Mouse (Mus musculus) neural tube, embryonic 13.5 days (tissue): ENCODE results near the gene Mroh3. TPM values are rescaled to one million over a fixed set of nuclear protein-coding genes. Genes with fewer than 3 reads are reported as not detected.
A peak's percentile ranks its signal among the peaks of the same experiment; 100 is the strongest.

Experiments
- ATAC-seq: fragments of 200-750 bp; cut with Nextera tagmentation; 2 replicates; pipeline ENCODE4 v1.8.0; 2017; ENCODE audit warnings: low read depth, mild to moderate bottlenecking, moderate TSS enrichment, moderate library complexity
- H3K27ac ChIP-seq: fragments of 300-500 bp; sonication (generic); replicated peaks from 2 replicates; pipeline ENCODE4 v1.5.1; 2015; ENCODE audit warnings: moderate library complexity, mild to moderate bottlenecking, inconsistent platforms
- H3K27me3 ChIP-seq: fragments of 300-500 bp; sonication (generic); 2 replicates; pipeline ENCODE4 v1.6.1; 2015; ENCODE audit warnings: mild to moderate bottlenecking, inconsistent platforms
- H3K36me3 ChIP-seq: fragments of 300-500 bp; sonication (generic); 2 replicates; pipeline ENCODE4 v1.6.1; 2015; ENCODE audit warnings: mild to moderate bottlenecking, inconsistent platforms
- H3K4me1 ChIP-seq: fragments of 300-500 bp; sonication (generic); replicated peaks from 2 replicates; pipeline ENCODE4 v1.6.1; 2015; ENCODE audit warnings: inconsistent platforms
- H3K4me2 ChIP-seq: fragments of 300-500 bp; sonication (generic); 2 replicates; pipeline ENCODE4 v1.6.1; 2015; ENCODE audit warnings: inconsistent platforms, mild to moderate bottlenecking, moderate library complexity
- H3K4me3 ChIP-seq: fragments of 300-500 bp; sonication (generic); 2 replicates; pipeline ENCODE4 v1.5.1; 2015; ENCODE audit warnings: mild to moderate bottlenecking, inconsistent platforms
- H3K9ac ChIP-seq: fragments of 300-500 bp; sonication (generic); 2 replicates; pipeline ENCODE4 v1.6.1; 2015; ENCODE audit warnings: moderate library complexity, mild to moderate bottlenecking, inconsistent platforms
- H3K9me3 ChIP-seq: fragments of 300-500 bp; sonication (generic); 2 replicates; pipeline ENCODE4 v1.6.1; 2016; ENCODE audit warnings: inconsistent platforms
- WGBS: fragments of 180-500 bp; shearing (Covaris S2); methylation state at CpG from one replicate; pipeline ENCODE4 v1.1.7; 2015; 5-methylcytosine and 5-hydroxymethylcytosine counted together
- polyA plus RNA-seq: library from polyadenylated mRNA; unstranded; fragments of >200 nt; fragmentation: Nextera tagmentation; extraction: Ambion mirVana; gene quantifications from 2 replicates; pipeline ENCODE4 v1.2.1, GENCODE M21; 2015

The Mroh3 gene
- polyA plus RNA-seq, 1 experiment from 2014 or later: not detected

DNA sequence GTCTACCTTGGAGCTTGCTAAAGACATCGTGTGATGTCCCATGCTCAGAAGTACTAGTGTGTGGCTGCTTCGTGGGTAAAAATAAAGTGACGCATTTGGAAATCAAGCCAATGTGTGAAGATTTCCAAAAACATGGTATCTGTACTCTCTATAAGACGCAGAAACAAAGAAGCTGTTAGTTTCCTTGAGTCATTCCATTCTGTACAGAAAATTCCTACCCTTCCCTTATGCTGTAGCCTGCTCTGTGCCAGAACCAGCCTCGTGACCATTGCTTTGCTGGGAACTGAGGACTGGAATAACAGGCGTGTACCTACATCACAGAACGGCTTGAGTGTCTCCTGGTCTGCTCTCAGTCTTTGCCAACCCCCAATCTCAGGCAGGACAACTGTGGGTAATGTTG is 29.2 kb upstream of the Mroh3 start:
- WGBS: 92% methylated on average over 7 of the region's 7 CpGs
- Histone ChIP-seq H3K4me3 (no peak overlapping the region), H3K27me3 (no peaks in the 10 kb centered on the region), H3K4me1 (no peaks in the 10 kb centered on the region), H3K27ac (no peak overlapping the region), H3K9ac (no peak overlapping the region), H3K4me2 (no peak overlapping the region), H3K9me3 (no peaks in the 10 kb centered on the region; the same call in 1 of the 2 replicates), H3K36me3 (no peaks in the 10 kb centered on the region)
- no peak for ATAC-seq

DNA sequence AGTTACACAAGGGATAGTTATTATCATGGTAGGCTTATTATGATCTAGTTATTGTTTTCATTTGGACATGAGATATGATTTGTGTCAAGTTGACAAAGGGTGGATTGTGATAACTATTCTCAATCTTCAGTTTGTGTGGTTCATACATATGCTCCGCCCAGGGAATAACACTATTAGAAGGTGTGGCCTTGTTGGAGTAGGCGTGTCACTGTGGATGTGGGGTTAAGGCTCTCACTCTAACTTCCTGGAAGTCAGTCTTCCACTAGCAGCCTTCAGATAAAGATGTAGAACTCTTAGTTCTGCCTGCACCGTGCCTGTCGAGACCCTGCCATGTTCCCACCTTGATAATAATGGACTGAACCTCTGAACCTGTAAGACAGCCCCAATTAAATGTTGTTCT is 25.9 kb upstream of the Mroh3 start:
- H3K9me3 ChIP-seq: no peaks in the 10 kb centered on the region
- H3K9ac ChIP-seq: no peak overlapping the region
- H3K4me1 ChIP-seq: peaks cover 14% of the 10 kb centered on the region
- no peak for ATAC-seq
- H3K4me3 ChIP-seq: no peak overlapping the region
- no peak overlapping the region for H3K4me2 ChIP-seq
- H3K27me3 ChIP-seq: peaks cover 10% of the 10 kb centered on the region
- WGBS: 87% methylated on average over 4 of the region's 4 CpGs
- H3K36me3 ChIP-seq: no peaks in the 10 kb centered on the region
- no peak overlapping the region for H3K27ac ChIP-seq

DNA sequence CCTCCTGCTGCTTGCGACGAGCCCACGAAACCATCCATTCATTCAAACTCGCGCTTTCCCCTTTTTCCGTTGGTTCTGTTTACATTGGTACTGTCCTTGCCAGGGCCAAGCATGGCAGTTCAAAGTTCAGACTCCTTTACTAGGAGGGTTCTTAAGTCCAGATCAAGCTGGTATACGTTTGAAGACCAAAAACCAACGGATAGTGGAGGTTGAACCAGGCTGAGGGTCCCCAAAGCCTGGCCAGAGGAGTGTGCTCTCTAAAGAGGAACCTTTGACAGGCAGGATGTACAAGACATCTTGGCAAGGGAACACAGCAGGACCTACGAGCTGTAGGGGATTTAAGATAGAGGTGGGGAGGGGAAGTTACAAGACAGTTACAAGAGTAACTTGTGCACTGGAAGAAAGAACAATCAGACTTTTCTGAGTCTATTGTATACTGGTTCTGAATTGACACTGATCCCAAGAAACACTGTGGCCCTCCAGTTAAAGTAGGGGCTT is 22.0 kb upstream of the Mroh3 start:
- Histone ChIP-seq H3K4me1 (peaks cover 52% of the 10 kb centered on the region), H3K4me3 (peak overlapping the region; percentile 53), H3K9ac (peak overlapping the region; percentile 73), H3K9me3 (no peaks in the 10 kb centered on the region), H3K27ac (0 out of 2 replicates have a peak overlapping the region, but pooled peaks have one; percentile 14), H3K27me3 (peaks cover 10% of the 10 kb centered on the region), H3K4me2 (peak overlapping the region; percentile 77), H3K36me3 (no peaks in the 10 kb centered on the region)
- ATAC-seq: peak; percentile 7; the same call in 1 of the 2 replicates
- WGBS: 2% methylated on average over 9 of the region's 9 CpGs

DNA sequence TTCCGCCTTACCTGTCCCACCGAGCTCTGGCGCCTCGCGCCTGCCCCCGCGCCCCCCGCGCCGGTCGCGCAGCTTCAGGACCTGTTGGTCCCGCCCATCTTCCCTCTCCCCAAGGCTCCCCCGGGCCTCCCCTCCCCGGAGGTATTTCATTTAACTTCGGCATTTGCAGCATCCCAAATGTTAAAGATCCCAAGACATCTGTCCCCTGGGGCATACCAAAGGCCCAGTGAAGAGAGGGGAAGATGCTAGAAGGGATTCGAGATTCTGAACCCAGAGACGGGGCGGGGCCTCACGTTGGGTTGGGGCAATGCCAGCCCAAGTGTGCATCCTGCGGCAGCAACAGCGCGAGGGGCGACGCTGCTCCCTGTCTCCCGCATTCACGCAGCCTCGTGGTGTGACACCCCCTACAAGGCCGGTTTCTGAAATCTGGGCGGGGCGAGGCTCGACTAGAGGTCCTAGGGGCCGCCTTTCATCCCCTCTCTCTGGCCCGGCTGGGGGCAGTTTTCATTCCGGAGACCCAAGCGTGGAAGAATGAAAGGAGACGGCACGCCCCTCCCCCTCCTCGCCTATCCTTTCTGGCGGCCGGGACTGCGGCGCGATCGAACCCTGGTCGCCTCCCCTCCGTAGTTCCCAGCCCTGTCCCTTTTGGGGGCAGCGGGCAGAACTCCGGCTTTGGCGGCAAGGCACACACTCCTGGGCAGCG is 21.4 kb upstream of the Mroh3 start, which contains the start of gene Inava:
Inava (minus strand) TSS at position 373 of the 703 bp plus-strand sequence.
- H3K4me2 ChIP-seq: peak within 1 kb of the TSS; percentile 77
- ATAC-seq: peak; percentile 83
- no peaks in the 10 kb centered on the region for H3K9me3 ChIP-seq
- peaks cover 10% of the 10 kb centered on the region for H3K27me3 ChIP-seq
- peaks cover 58% of the 10 kb centered on the region for H3K4me1 ChIP-seq
- H3K36me3 ChIP-seq: no peaks in the 10 kb centered on the region
- H3K4me3 ChIP-seq: peak within 1 kb of the TSS; percentile 53
- 1% methylated on average over 50 of the region's 51 CpGs for WGBS
- H3K9ac ChIP-seq: peak within 1 kb of the TSS; percentile 73
- 0 out of 2 replicates have a peak within 1 kb of the TSS, but pooled peaks have one; percentile 14 for H3K27ac ChIP-seq

DNA sequence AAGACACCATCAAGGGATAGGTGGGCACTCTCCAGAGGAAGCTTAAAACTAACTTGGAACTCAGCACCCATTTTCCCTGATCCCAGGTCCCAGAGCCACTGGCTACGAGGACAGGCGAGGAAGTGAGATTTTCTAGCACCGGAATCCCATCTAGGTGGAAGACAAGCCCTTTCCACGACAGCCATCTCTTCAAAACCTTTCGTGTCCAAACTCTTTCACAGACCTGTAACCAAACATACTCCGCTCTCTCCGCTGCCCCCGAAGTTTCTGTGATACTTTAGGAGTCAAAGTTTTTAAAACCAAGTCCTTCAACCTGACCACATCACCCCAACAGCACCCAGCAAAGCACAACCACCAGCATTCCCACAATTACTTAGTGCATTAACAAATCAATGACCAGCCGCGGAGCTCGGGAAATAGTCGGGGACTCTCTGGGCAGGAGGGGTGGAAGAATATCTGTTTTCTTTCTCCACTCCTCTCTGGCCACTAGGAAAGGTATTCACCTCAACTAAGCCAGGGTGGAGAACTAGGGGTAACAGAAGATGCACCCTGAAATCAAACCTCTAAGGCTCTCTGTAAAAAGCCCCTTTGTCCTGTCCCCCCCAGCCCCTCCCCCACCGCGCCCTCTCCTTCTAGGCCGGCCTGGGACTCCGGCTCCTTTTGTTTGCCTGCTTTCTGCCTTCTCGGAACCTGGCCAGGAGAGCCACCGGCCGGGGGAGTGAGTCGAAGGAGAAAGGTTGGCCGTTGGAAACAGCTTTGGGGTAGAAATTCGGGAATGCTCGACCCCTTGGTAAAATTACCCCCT is 20.6 kb upstream of the Mroh3 start:
- no peaks in the 10 kb centered on the region for H3K36me3 ChIP-seq
- peak overlapping the region; percentile 53 for H3K4me3 ChIP-seq
- peaks cover 10% of the 10 kb centered on the region for H3K27me3 ChIP-seq
- H3K9me3 ChIP-seq: no peaks in the 10 kb centered on the region
- H3K4me1 ChIP-seq: peaks cover 67% of the 10 kb centered on the region
- no peak overlapping the region for H3K27ac ChIP-seq
- peak overlapping the region; percentile 73 for H3K9ac ChIP-seq
- under 1% methylated on average over 23 of the region's 23 CpGs for WGBS
- ATAC-seq: no peak; the same call in 1 of the 2 replicates
- H3K4me2 ChIP-seq: peak overlapping the region; percentile 77

DNA sequence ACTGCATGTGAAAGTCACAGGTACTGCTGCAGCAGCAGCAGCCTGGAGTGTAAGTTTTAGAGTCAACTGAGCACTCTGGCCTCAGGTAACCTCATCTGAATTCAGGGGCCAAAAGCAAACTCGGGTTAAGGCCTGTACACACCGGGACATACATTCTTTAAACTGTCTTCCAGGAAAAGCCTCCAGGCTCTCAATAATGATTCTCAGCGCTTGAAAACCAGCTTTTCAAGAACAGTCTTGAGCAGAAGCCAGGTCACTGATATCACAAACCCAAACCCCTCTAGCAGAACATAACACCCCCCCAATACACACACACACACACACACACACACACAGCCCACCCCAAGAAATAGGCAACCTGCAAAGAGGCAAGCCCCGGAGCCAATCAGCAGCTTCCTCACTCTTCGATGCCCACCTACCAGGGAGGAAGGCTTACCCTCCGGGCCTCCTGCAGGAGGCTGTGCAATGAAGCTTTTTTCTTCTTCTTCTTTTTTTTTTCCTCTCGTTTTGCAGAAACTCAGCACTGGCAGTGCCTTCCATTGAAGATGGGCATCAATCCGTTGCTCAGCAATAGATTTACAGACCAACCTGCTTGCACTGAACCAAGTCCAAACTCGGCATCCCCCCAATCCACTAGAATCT is 19.8 kb upstream of the Mroh3 start:
- Histone ChIP-seq H3K4me1 (peaks cover 75% of the 10 kb centered on the region), H3K4me3 (peak overlapping the region; percentile 53), H3K27ac (no peak overlapping the region), H3K36me3 (no peaks in the 10 kb centered on the region), H3K27me3 (peaks cover 10% of the 10 kb centered on the region), H3K9ac (0 out of 2 replicates have a peak overlapping the region, but pooled peaks have one; percentile 22), H3K9me3 (no peaks in the 10 kb centered on the region), H3K4me2 (peak overlapping the region; percentile 77)
- WGBS: 2% methylated on average over 9 of the region's 9 CpGs
- ATAC-seq: no peak

DNA sequence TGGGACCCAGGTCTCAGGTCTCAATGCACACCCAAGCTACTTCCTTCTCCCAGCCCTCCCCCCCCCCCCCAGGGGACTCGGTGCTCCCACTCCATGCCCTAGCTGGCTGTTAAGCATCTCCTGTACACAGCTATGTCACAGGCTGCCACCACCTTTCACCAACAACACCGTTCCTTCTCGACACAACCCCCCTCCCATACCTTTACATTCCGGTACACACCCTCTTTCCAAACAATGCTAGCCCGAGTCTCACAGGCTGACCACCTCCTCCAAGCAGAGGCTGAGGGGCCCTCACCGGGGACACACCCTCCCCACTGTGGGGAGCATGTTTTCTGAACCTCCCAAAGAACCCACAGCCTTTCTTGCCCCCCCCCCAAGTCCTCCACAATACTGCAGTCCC is 19.0 kb upstream of the Mroh3 start:
- Histone ChIP-seq H3K9ac (peak overlapping the region; percentile 41), H3K36me3 (no peaks in the 10 kb centered on the region), H3K4me2 (peak overlapping the region; percentile 77), H3K27me3 (peaks cover 10% of the 10 kb centered on the region), H3K27ac (no peak overlapping the region), H3K4me1 (peaks cover 77% of the 10 kb centered on the region), H3K9me3 (no peaks in the 10 kb centered on the region), H3K4me3 (peak overlapping the region; percentile 53)
- WGBS: 2% methylated on average over 6 of the region's 6 CpGs
- no peak for ATAC-seq

DNA sequence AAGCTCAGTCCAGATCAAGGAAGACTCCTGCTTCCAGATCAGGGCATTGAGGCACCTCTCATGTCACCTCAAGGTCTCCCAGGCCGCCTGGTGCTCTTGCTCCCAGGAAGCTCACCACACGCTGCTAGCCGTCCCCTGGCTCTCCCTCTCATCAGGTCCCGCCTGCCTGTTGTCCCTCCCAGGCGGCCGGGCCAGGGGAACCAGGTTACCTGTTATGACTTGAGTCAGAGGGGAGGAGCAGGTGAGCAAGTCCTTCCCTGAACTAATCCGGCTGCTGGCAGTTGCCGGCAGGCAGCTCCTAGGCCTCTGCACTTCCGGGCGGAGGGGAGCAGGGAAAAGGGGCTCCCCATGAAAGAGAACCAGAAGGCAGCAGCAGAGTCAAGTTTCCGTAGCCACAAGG is 17.6 kb upstream of the Mroh3 start:
- Histone ChIP-seq H3K4me1 (peaks cover 79% of the 10 kb centered on the region), H3K9me3 (no peaks in the 10 kb centered on the region), H3K36me3 (no peaks in the 10 kb centered on the region), H3K4me3 (no peak overlapping the region), H3K9ac (0 out of 2 replicates have a peak overlapping the region, but pooled peaks have one; percentile 49), H3K27ac (no peak overlapping the region), H3K4me2 (peak overlapping the region; percentile 22; the same call in 1 of the 2 replicates), H3K27me3 (peaks cover 6% of the 10 kb centered on the region)
- WGBS: 26% methylated on average over 11 of the region's 11 CpGs
- ATAC-seq: no peak

DNA sequence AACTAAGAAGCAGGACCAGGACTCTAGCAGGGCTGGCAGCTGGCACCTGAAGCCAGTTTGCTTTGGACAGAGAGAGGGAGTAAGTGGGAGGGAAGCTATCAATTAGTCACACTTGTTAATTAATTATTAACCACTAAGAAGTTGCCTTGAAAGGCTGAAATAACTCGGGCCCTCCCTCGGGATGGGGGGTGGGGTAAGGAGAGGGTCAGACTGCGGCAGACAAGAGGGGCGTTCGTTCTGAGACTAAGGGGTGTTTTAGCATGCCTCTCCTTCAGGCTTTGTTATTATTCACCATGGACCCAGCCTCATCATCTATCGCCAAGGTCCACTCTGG is 16.4 kb upstream of the Mroh3 start:
- ATAC-seq: 0 out of 2 replicates have a peak, but pooled peaks have one; percentile 10
- no peaks in the 10 kb centered on the region for H3K9me3 ChIP-seq
- no peak overlapping the region for H3K27ac ChIP-seq
- peak overlapping the region; percentile 32; the same call in 1 of the 2 replicates for H3K9ac ChIP-seq
- H3K4me3 ChIP-seq: no peak overlapping the region
- peak overlapping the region; percentile 16; the same call in 1 of the 2 replicates for H3K4me2 ChIP-seq
- H3K27me3 ChIP-seq: no peaks in the 10 kb centered on the region; the same call in 1 of the 2 replicates
- peaks cover 3% of the 10 kb centered on the region; the same call in 1 of the 2 replicates for H3K36me3 ChIP-seq
- whole genome bisulfite sequencing: 8% methylated on average over 6 of the region's 6 CpGs
- peaks cover 72% of the 10 kb centered on the region for H3K4me1 ChIP-seq

DNA sequence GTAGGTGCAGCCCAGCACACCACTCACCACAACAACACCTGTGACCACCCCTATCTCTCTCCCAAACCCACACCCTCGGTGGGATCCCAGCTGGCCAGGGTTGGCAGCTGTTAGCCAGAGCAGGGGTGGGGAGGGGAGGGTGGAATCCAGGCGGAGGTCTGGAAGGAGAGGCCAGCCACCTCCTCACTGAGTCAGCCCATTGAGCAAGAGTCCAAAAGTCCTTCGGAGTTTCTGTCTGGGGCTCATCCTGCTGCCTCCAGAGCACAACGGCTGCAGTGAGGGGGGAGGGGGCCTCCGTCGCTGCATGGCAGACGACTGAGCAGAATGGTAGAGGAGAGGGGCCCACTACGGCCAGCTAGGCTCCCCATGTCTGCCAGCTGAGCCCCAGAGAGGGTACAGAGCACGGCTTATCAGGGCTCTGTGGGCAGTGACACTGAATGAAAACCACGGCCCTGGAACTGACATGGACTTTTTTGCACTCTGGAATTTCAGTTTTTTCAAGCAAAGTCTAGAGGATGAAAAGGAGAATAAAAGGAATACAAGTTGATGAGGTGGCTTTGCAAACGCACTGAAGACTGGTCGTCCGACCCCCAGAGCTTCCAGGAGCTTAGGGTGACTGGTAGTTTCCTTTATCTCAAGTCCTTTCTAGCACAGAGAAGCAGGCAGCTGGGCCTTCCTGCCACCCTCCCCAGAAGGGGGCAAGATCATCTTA is 15.9 kb upstream of the Mroh3 start:
- ATAC-seq: peak; percentile 51
- no peak overlapping the region for H3K27ac ChIP-seq
- H3K9me3 ChIP-seq: no peaks in the 10 kb centered on the region
- peak overlapping the region; percentile 50; the same call in 1 of the 2 replicates for H3K9ac ChIP-seq
- H3K4me1 ChIP-seq: peaks cover 67% of the 10 kb centered on the region
- no peak overlapping the region for H3K4me3 ChIP-seq
- 7% methylated on average over 13 of the region's 13 CpGs for WGBS
- peaks cover 3% of the 10 kb centered on the region; the same call in 1 of the 2 replicates for H3K36me3 ChIP-seq
- peak overlapping the region; percentile 16; the same call in 1 of the 2 replicates for H3K4me2 ChIP-seq
- no peaks in the 10 kb centered on the region; the same call in 1 of the 2 replicates for H3K27me3 ChIP-seq

DNA sequence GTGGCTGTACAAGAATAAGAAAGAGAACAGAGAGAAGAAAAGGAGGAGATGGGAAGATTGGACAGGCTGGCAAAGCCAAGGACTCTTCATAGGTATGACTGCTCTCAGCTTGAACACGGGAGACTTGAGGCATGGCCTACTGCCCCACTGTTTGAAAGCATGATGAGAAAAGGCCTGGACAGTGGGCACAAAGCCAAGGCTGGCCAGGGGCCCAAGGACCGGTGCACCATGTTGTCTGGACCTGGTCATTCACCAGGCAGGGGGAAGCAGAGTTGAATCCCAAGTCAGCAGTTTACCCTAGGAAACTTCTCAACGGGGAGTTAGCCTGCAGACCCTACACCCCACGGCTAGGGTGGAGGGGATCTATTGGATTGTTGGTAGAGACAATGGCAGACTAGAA is 15.2 kb upstream of the Mroh3 start:
- Histone ChIP-seq H3K4me3 (no peak overlapping the region), H3K27me3 (no peaks in the 10 kb centered on the region; the same call in 1 of the 2 replicates), H3K27ac (no peak overlapping the region), H3K36me3 (peaks cover 3% of the 10 kb centered on the region; the same call in 1 of the 2 replicates), H3K4me2 (no peak overlapping the region), H3K9me3 (no peaks in the 10 kb centered on the region), H3K9ac (no peak overlapping the region), H3K4me1 (peaks cover 61% of the 10 kb centered on the region)
- no peak for ATAC-seq
- WGBS: 59% methylated on average over 4 of the region's 4 CpGs
